Mouse (Mus musculus) telencephalon, adult 2 months (tissue): ENCODE results near the gene Gas2l3.

Experiments used
- DNase-seq: peaks from one replicate; pipeline ENCODE4 v3.0.0-alpha.2; 2011; ENCODE audit warnings: low read depth, low spot score

Gas2l3 gene

GRCm38 (mm10) chr10:89443623-89444151 lies at the start of gene Gas2l3:
Gas2l3 (minus strand) TSS chr10:89443967.
- DNase-seq: peak; percentile 42

- DNase-seq: no peak
These were observed 47.6 kb upstream of the Gas2l3 start for GRCm38 (mm10) chr10:89491321-89491720.

- no peak for DNase-seq
These were observed 46.5 kb upstream of the Gas2l3 start for GRCm38 (mm10) chr10:89490250-89490649.

GRCm38 (mm10) chr10:89489459-89489858 lies 45.7 kb upstream of the Gas2l3 start:
- no peak for DNase-seq

- no peak for DNase-seq
These were observed 43.4 kb upstream of the Gas2l3 start for GRCm38 (mm10) chr10:89486995-89487742.

GRCm38 (mm10) chr10:89484907-89485306 lies 41.1 kb upstream of the Gas2l3 start:
- DNase-seq: no peak

GRCm38 (mm10) chr10:89483812-89484602 lies 40.2 kb upstream of the Gas2l3 start:
- no peak for DNase-seq

GRCm38 (mm10) chr10:89483113-89483512 lies 39.3 kb upstream of the Gas2l3 start:
- DNase-seq: no peak

- no peak for DNase-seq
These were observed 38.4 kb upstream of the Gas2l3 start for GRCm38 (mm10) chr10:89482142-89482681.

- no peak for DNase-seq
These were observed 37.9 kb upstream of the Gas2l3 start for GRCm38 (mm10) chr10:89481638-89482037.

GRCm38 (mm10) chr10:89478766-89479165 lies 35.0 kb upstream of the Gas2l3 start:
- no peak for DNase-seq

- DNase-seq: no peak
These were observed 27.0 kb upstream of the Gas2l3 start for GRCm38 (mm10) chr10:89470596-89471353.

- no peak for DNase-seq
These were observed 21.1 kb upstream of the Gas2l3 start for GRCm38 (mm10) chr10:89464760-89465405.

GRCm38 (mm10) chr10:89462890-89463289 lies 19.1 kb upstream of the Gas2l3 start:
- DNase-seq: no peak

- DNase-seq: peak; percentile 80
These were observed 18.2 kb upstream of the Gas2l3 start for GRCm38 (mm10) chr10:89461856-89462507.

GRCm38 (mm10) chr10:89460972-89461371 lies 17.2 kb upstream of the Gas2l3 start:
- DNase-seq: no peak

- DNase-seq: no peak
These were observed 15.0 kb upstream of the Gas2l3 start for GRCm38 (mm10) chr10:89458770-89459169.

GRCm38 (mm10) chr10:89453794-89454193 lies 10.0 kb upstream of the Gas2l3 start:
- no peak for DNase-seq

- DNase-seq: no peak
These were observed 9.4 kb upstream of the Gas2l3 start for GRCm38 (mm10) chr10:89453068-89453641.

- no peak for DNase-seq
These were observed 6.6 kb upstream of the Gas2l3 start for GRCm38 (mm10) chr10:89450411-89450810.
